27 mouse cellular contexts compared by ENCODE assay signal in the genomic region with DNA sequence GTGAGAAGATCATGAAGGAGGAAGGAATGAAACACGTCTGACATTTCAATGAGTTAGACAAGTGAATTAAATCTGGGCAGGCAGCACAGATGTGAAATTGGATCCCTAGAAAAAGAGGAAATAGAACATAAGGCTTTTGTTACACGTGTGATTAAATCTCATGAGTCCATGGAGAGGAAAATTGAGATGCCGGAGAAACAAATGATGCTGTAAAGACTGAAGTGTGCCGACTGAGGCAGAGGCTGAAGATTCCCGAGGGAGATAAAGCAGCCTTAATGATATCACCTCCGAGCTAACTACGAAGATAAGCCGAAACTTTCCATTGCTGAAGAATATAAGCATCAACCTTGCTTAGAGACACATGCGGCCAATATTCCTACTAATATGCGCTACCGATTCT.
DNase-seq lines count a peak whose midpoint lies in the region; ATAC-seq and TF ChIP-seq lines count a peak whose summit lies in the region.
"Had no signal": no experiment of that assay in that cellular context is flagged by ENCODE, and none has a peak within 500 bp of the region (broad histone marks: within the 10 kb centered on the region; RNA-seq: fewer than 3 reads in every experiment).

No protein-coding gene starts in this region.

- no peak for ATAC-seq in hindbrain, postnatal 0 days
- ATAC-seq in hindbrain, embryonic 16.5 days, result no peak
- peak; percentile 54; the same call in 1 of the 2 replicates for ATAC-seq in limb, embryonic 13.5 days (ENCODE audit: low FRiP score, low read depth)
- ATAC-seq in embryonic facial prominence, embryonic 14.5 days (ENCODE audit: low read depth), result peak; percentile 74
- ATAC-seq: activated CD4-positive, CD25-positive, alpha-beta regulatory T cell, adult 4 months; CD4-positive, CD25-positive, alpha-beta regulatory T cell, adult 4 months; forebrain, embryonic 13.5 days; forebrain, embryonic 15.5 days; forebrain, postnatal 0 days; Patski had no signal

- H3K4me1 ChIP-seq in hindbrain, postnatal 0 days (ENCODE audit: insufficient read depth, low read length), result no peaks in the 10 kb centered on the region
- H3K4me1 ChIP-seq in hindbrain, embryonic 16.5 days (ENCODE audit: control insufficient read depth, insufficient read depth, low read depth, low read length), result no peaks in the 10 kb centered on the region
- H3K4me1 ChIP-seq in limb, embryonic 13.5 days, result no peaks in the 10 kb centered on the region
- no peaks in the 10 kb centered on the region for H3K4me1 ChIP-seq in limb, embryonic 10.5 days
- no peaks in the 10 kb centered on the region for H3K4me1 ChIP-seq in embryonic facial prominence, embryonic 14.5 days (ENCODE audit: control insufficient read depth, insufficient read depth, low read length)
- H3K4me1 ChIP-seq: embryonic facial prominence, embryonic 13.5 days; forebrain, embryonic 13.5 days; forebrain, embryonic 15.5 days had no signal

- H3K9ac ChIP-seq in hindbrain, postnatal 0 days (replicated peaks; ENCODE audit: low read length), result no peak overlapping the region
- no peak overlapping the region for H3K9ac ChIP-seq in hindbrain, embryonic 16.5 days (ENCODE audit: low read depth, low read length)
- H3K9ac ChIP-seq in limb, embryonic 13.5 days, result no peak overlapping the region
- no peak overlapping the region for H3K9ac ChIP-seq in embryonic facial prominence, embryonic 14.5 days (ENCODE audit: low read depth, low read length)
- H3K9ac ChIP-seq: embryonic facial prominence, embryonic 13.5 days; forebrain, embryonic 13.5 days; forebrain, embryonic 15.5 days; forebrain, postnatal 0 days had no signal

- no peaks in the 10 kb centered on the region for H3K27me3 ChIP-seq in hindbrain, postnatal 0 days (ENCODE audit: insufficient read depth, low read length)
- no peaks in the 10 kb centered on the region for H3K27me3 ChIP-seq in hindbrain, embryonic 16.5 days (replicated peaks; ENCODE audit: control insufficient read depth, insufficient read depth, low read length)
- no peaks in the 10 kb centered on the region for H3K27me3 ChIP-seq in limb, embryonic 13.5 days
- no peaks in the 10 kb centered on the region for H3K27me3 ChIP-seq in limb, embryonic 10.5 days (ENCODE audit: low read depth, poor library complexity, severe bottlenecking)
- no peaks in the 10 kb centered on the region for H3K27me3 ChIP-seq in embryonic facial prominence, embryonic 14.5 days (replicated peaks; ENCODE audit: control insufficient read depth, insufficient read depth, low read length)
- H3K27me3 ChIP-seq: CH12.LX; embryonic facial prominence, embryonic 13.5 days; forebrain, embryonic 13.5 days; forebrain, embryonic 15.5 days; Patski had no signal

- 75% methylated on average over 11 of the region's 11 CpGs for WGBS in hindbrain, postnatal 0 days
- 67% methylated on average over 11 of the region's 11 CpGs for WGBS in hindbrain, embryonic 16.5 days
- 59% methylated on average over 11 of the region's 11 CpGs for WGBS in limb, embryonic 13.5 days
- WGBS in limb, embryonic 10.5 days, result 86% methylated on average over 11 of the region's 11 CpGs
- WGBS in embryonic facial prominence, embryonic 14.5 days, result 51% methylated on average over 11 of the region's 11 CpGs

- H3K4me2 ChIP-seq in hindbrain, postnatal 0 days (ENCODE audit: low read depth, low read length), result no peak overlapping the region
- no peak overlapping the region for H3K4me2 ChIP-seq in hindbrain, embryonic 16.5 days (ENCODE audit: low read length)
- no peak overlapping the region for H3K4me2 ChIP-seq in limb, embryonic 13.5 days (replicated peaks)
- peak overlapping the region; percentile 13; the same call in 1 of the 2 replicates for H3K4me2 ChIP-seq in embryonic facial prominence, embryonic 14.5 days (ENCODE audit: low read depth, low read length)
- H3K4me2 ChIP-seq: embryonic facial prominence, embryonic 13.5 days; forebrain, embryonic 13.5 days; forebrain, embryonic 15.5 days had no signal

- TF ChIP-seq CTCF in hindbrain, postnatal 0 days (IDR thresholded peaks at IDR 0.05; ENCODE audit: low read depth), result no peak

- H3K9me3 ChIP-seq in hindbrain, postnatal 0 days (ENCODE audit: low read length), result no peaks in the 10 kb centered on the region
- H3K9me3 ChIP-seq in hindbrain, embryonic 16.5 days (ENCODE audit: control insufficient read depth, low read length), result no peaks in the 10 kb centered on the region; the same call in 1 of the 2 replicates
- H3K9me3 ChIP-seq in limb, embryonic 13.5 days, result no peaks in the 10 kb centered on the region
- H3K9me3 ChIP-seq in limb, embryonic 10.5 days (replicated peaks), result no peaks in the 10 kb centered on the region
- no peaks in the 10 kb centered on the region for H3K9me3 ChIP-seq in embryonic facial prominence, embryonic 14.5 days (ENCODE audit: control insufficient read depth, low read length)
- H3K9me3 ChIP-seq: embryonic facial prominence, embryonic 13.5 days; forebrain, embryonic 13.5 days; forebrain, embryonic 15.5 days had no signal

- H3K36me3 ChIP-seq in hindbrain, postnatal 0 days (ENCODE audit: insufficient read depth, low read length), result no peaks in the 10 kb centered on the region
- H3K36me3 ChIP-seq in hindbrain, embryonic 16.5 days (ENCODE audit: control insufficient read depth, insufficient read depth, low read length), result no peaks in the 10 kb centered on the region
- no peaks in the 10 kb centered on the region for H3K36me3 ChIP-seq in limb, embryonic 13.5 days
- H3K36me3 ChIP-seq in limb, embryonic 10.5 days, result no peaks in the 10 kb centered on the region
- H3K36me3 ChIP-seq in embryonic facial prominence, embryonic 14.5 days (ENCODE audit: control insufficient read depth, insufficient read depth, low read length), result no peaks in the 10 kb centered on the region
- H3K36me3 ChIP-seq: embryonic facial prominence, embryonic 13.5 days; forebrain, embryonic 15.5 days; G1E had no signal

- peak; percentile 8 for DNase-seq in hindbrain, postnatal 0 days (ENCODE audit: low spot score)
- DNase-seq in limb, embryonic 10.5 days (ENCODE audit: low spot score), result no peak
- peak; percentile 57 for DNase-seq in embryonic facial prominence, embryonic 14.5 days (ENCODE audit: low spot score)
- peak; percentile 12 for DNase-seq in telencephalon, adult 2 months (ENCODE audit: low read depth, low spot score)
- DNase-seq in yolk sac, embryonic 10.5 days (ENCODE audit: low spot score), result no peak
- DNase-seq in urinary bladder, adult 2 months (ENCODE audit: low spot score), result no peak
- DNase-seq: adrenal gland, adult 8-10 months; adrenal gland, postnatal 14 days; adrenal gland, postnatal 36 days; cerebellum, adult 11 months; cerebellum, adult 18-20 months; cerebellum, adult 8-10 months; cerebellum, adult 9-11 months; cerebellum, postnatal 14 days; cerebellum, postnatal 36 days; embryo, embryonic 11 days; forebrain, postnatal 0 days had no signal

- no peak overlapping the region for H3K27ac ChIP-seq in hindbrain, postnatal 0 days
- H3K27ac ChIP-seq in hindbrain, embryonic 16.5 days (ENCODE audit: low read depth, low read length), result no peak overlapping the region
- H3K27ac ChIP-seq in limb, embryonic 13.5 days, result no peak overlapping the region
- no peak overlapping the region for H3K27ac ChIP-seq in limb, embryonic 10.5 days
- H3K27ac ChIP-seq in embryonic facial prominence, embryonic 14.5 days (replicated peaks; ENCODE audit: low read depth, low read length), result no peak overlapping the region
- H3K27ac ChIP-seq: embryonic facial prominence, embryonic 13.5 days; forebrain, embryonic 13.5 days; forebrain, embryonic 15.5 days had no signal

- H3K4me3 ChIP-seq in hindbrain, postnatal 0 days (ENCODE audit: low read length), result no peak overlapping the region
- no peak overlapping the region for H3K4me3 ChIP-seq in hindbrain, embryonic 16.5 days (ENCODE audit: low read length)
- no peak overlapping the region for H3K4me3 ChIP-seq in limb, embryonic 13.5 days
- no peak overlapping the region for H3K4me3 ChIP-seq in limb, embryonic 10.5 days
- no peak overlapping the region for H3K4me3 ChIP-seq in embryonic facial prominence, embryonic 14.5 days (ENCODE audit: low read depth, low read length)
- H3K4me3 ChIP-seq: embryonic facial prominence, embryonic 13.5 days; forebrain, embryonic 13.5 days; forebrain, embryonic 15.5 days had no signal

Comparison
In these comparisons a context has a peak if more than half of its experiments do, and no peak if none do; other contexts are left out.
1. ATAC-seq: peak in limb, embryonic 13.5 days (single experiment) and embryonic facial prominence, embryonic 14.5 days (single experiment); none in hindbrain, postnatal 0 days (single experiment) and hindbrain, embryonic 16.5 days (single experiment).
2. DNase-seq: peak in hindbrain, postnatal 0 days (single experiment), embryonic facial prominence, embryonic 14.5 days (single experiment) and telencephalon, adult 2 months (single experiment); none in limb, embryonic 10.5 days (single experiment), yolk sac, embryonic 10.5 days (single experiment) and urinary bladder, adult 2 months (single experiment).